13 mouse cellular contexts compared by ENCODE assay signal in genomic region chr2:132989778-132990564, GRCm38 (mm10). TPM values are rescaled to one million over a fixed set of nuclear protein-coding genes. Genes with fewer than 3 reads are reported as not detected.
DNase-seq lines count a peak whose midpoint lies in the region; ATAC-seq and TF ChIP-seq lines count a peak whose summit lies in the region.
"Had no signal": no experiment of that assay in that cellular context is flagged by ENCODE, and none has a peak within 500 bp of the region (broad histone marks: within the 10 kb centered on the region; RNA-seq: fewer than 3 reads in every experiment).

No protein-coding gene starts in this region.

- no peak overlapping the region for H3K27ac ChIP-seq in kidney, postnatal 0 days
- no peak overlapping the region for H3K27ac ChIP-seq in heart, embryonic 13.5 days (replicated peaks)
- H3K27ac ChIP-seq in forebrain, embryonic 10.5 days = no peak overlapping the region
- H3K27ac ChIP-seq: limb, embryonic 12.5 days; midbrain, embryonic 10.5 days had no signal

- H3K36me3 ChIP-seq in kidney, postnatal 0 days (ENCODE audit: insufficient read depth, low read length) = no peaks in the 10 kb centered on the region
- no peaks in the 10 kb centered on the region for H3K36me3 ChIP-seq in heart, embryonic 13.5 days
- no peaks in the 10 kb centered on the region for H3K36me3 ChIP-seq in forebrain, embryonic 10.5 days (replicated peaks)
- H3K36me3 ChIP-seq: limb, embryonic 12.5 days; midbrain, embryonic 10.5 days had no signal

- H3K4me1 ChIP-seq in kidney, postnatal 0 days (replicated peaks; ENCODE audit: insufficient read depth, low read length) = no peaks in the 10 kb centered on the region
- H3K4me1 ChIP-seq in heart, embryonic 13.5 days = peaks cover 10% of the 10 kb centered on the region
- H3K4me1 ChIP-seq in forebrain, embryonic 10.5 days = 0 out of 2 replicates have a peak, but pooled peaks cover 3% of the 10 kb centered on the region
- H3K4me1 ChIP-seq: midbrain, embryonic 10.5 days had no signal

- no peak for TF ChIP-seq POLR2A in brain, embryonic 14.5 days (IDR thresholded peaks at IDR 0.05; ENCODE audit: borderline replicate concordance, extremely low read depth, insufficient read depth, insufficient read length, poor library complexity, severe bottlenecking)

- H3K4me3 ChIP-seq in kidney, postnatal 0 days (replicated peaks; ENCODE audit: low read depth, low read length) = no peak overlapping the region
- H3K4me3 ChIP-seq in heart, embryonic 13.5 days = no peak overlapping the region
- no peak overlapping the region for H3K4me3 ChIP-seq in forebrain, embryonic 10.5 days
- H3K4me3 ChIP-seq: limb, embryonic 12.5 days; midbrain, embryonic 10.5 days had no signal

- no peaks in the 10 kb centered on the region for H3K9me3 ChIP-seq in kidney, postnatal 0 days (replicated peaks; ENCODE audit: low read length)
- no peaks in the 10 kb centered on the region for H3K9me3 ChIP-seq in heart, embryonic 13.5 days
- H3K9me3 ChIP-seq in forebrain, embryonic 10.5 days = no peaks in the 10 kb centered on the region
- H3K9me3 ChIP-seq: limb, embryonic 12.5 days; midbrain, embryonic 10.5 days had no signal

- no peak overlapping the region for H3K9ac ChIP-seq in kidney, postnatal 0 days (ENCODE audit: low read depth, low read length)
- no peak overlapping the region for H3K9ac ChIP-seq in heart, embryonic 13.5 days
- H3K9ac ChIP-seq: limb, embryonic 12.5 days had no signal

- H3K4me2 ChIP-seq in kidney, postnatal 0 days (ENCODE audit: low read length) = no peak overlapping the region
- H3K4me2 ChIP-seq in heart, embryonic 13.5 days = peak overlapping the region; percentile 32
- H3K4me2 ChIP-seq: limb, embryonic 12.5 days had no signal

- peak; percentile 36 for DNase-seq in kidney, postnatal 0 days (ENCODE audit: low spot score)
- no peak for DNase-seq in kidney, adult 18-20 months
- peak; percentile 20 for DNase-seq in brain, embryonic 14.5 days (ENCODE audit: low read depth)
- peak; percentile 3 for DNase-seq in lung, postnatal 14 days
- DNase-seq in forebrain, embryonic 10.5 days (ENCODE audit: extremely low spot score, low spot score) = no peak
- no peak for DNase-seq in frontal cortex, postnatal 10 days (ENCODE audit: low spot score in 2 of 2)
- no peak for DNase-seq in spleen, adult 18-20 months
- DNase-seq: kidney, adult 2 months; thymus, postnatal 36 days had no signal

- WGBS in kidney, postnatal 0 days = 51% methylated on average over 11 of the region's 11 CpGs
- WGBS in heart, embryonic 13.5 days = 45% methylated on average over 11 of the region's 11 CpGs
- WGBS in forebrain, embryonic 10.5 days = 76% methylated on average over 11 of the region's 11 CpGs

- no peaks in the 10 kb centered on the region for H3K27me3 ChIP-seq in kidney, postnatal 0 days (ENCODE audit: insufficient read depth, low read length)
- no peaks in the 10 kb centered on the region for H3K27me3 ChIP-seq in heart, embryonic 13.5 days (replicated peaks)
- no peaks in the 10 kb centered on the region for H3K27me3 ChIP-seq in forebrain, embryonic 10.5 days (ENCODE audit: poor library complexity, severe bottlenecking)
- H3K27me3 ChIP-seq: limb, embryonic 12.5 days had no signal

- TF ChIP-seq CTCF in kidney, postnatal 0 days (IDR thresholded peaks at IDR 0.05; ENCODE audit: low read depth) = no peak
- TF ChIP-seq CTCF in brain, embryonic 14.5 days (IDR thresholded peaks at IDR 0.05; ENCODE audit: borderline replicate concordance, extremely low read depth, insufficient read depth, insufficient read length) = no peak

- ATAC-seq in kidney, postnatal 0 days (replicated peaks; ENCODE audit: low FRiP score, low read depth) = no peak
- no peak for ATAC-seq in heart, embryonic 13.5 days (ENCODE audit: extremely low read depth, insufficient number of reproducible peaks, low FRiP score, low TSS enrichment)
- ATAC-seq: forebrain, embryonic 16.5 days had no signal

RNA-seq across cellular contexts. Expression of gene Fermt1, which starts 44.3 kb away (rescaled TPM):
- 21.8 and 22.5 TPM in 2 replicates for polyA plus RNA-seq in kidney, postnatal 0 days (2015; fragmentation: Nextera tagmentation; extraction: Ambion mirVana)
- polyA plus RNA-seq in brain, embryonic 14.5 days (2012; rRNA removed) = 0.18 and 0.36 TPM in 2 replicates
- 0.13 and 0.88 TPM in 2 replicates for polyA plus RNA-seq in heart, embryonic 13.5 days (2015; fragmentation: Nextera tagmentation; extraction: Ambion mirVana)
- 7.5 and 9.3 TPM in 2 replicates for polyA plus RNA-seq in forebrain, embryonic 10.5 days (2016; fragmentation: Nextera tagmentation; extraction: Ambion mirVana)
- polyA plus RNA-seq: forebrain, embryonic 16.5 days had no signal

Comparison
In these comparisons a context has a peak if more than half of its experiments do, and no peak if none do; other contexts are left out.
1. DNase-seq: peak in kidney, postnatal 0 days (single experiment), brain, embryonic 14.5 days (single experiment) and lung, postnatal 14 days (single experiment); none in kidney, adult 18-20 months (single experiment), forebrain, embryonic 10.5 days (single experiment), frontal cortex, postnatal 10 days (0 of 2) and spleen, adult 18-20 months (0 of 2).